Mouse (Mus musculus) ES-E14 (cell line): ENCODE results near the gene Ksr1.

Experiments used
- CHD2 ChIP-seq: IDR thresholded peaks from 2 replicates; pipeline ENCODE4 v1.6.1; 2014; ENCODE audit warnings: mild to moderate bottlenecking, low read depth, low read length, inconsistent platforms
- MAFK ChIP-seq: IDR thresholded peaks from 2 replicates; pipeline ENCODE4 v1.6.1; 2014; ENCODE audit warnings: mild to moderate bottlenecking, low read depth, low read length, inconsistent platforms; ENCODE audit not compliant: insufficient read depth
- ZC3H11A ChIP-seq: IDR thresholded peaks from 2 replicates; pipeline ENCODE4 v1.6.1; 2012; ENCODE audit warnings: low read depth, mild to moderate bottlenecking, inconsistent platforms, low read length, borderline replicate concordance

GRCm38 (mm10) chr11:78985505-78985904 lies 160.7 kb downstream of the Ksr1 start:
- TF ChIP-seq MAFK (no peak), CHD2 (no peak), ZC3H11A (no peak)
